Mouse (Mus musculus): ENCODE data around the gene Txndc11. TPM values are rescaled to one million over a fixed set of nuclear protein-coding genes. Genes with fewer than 3 reads are reported as not detected.
A peak's percentile ranks its signal among the peaks of the same experiment; 100 is the strongest.

Gene Txndc11
- polyA plus RNA-seq, 1 experiment from 2014 or later: 37.3 TPM

DNA sequence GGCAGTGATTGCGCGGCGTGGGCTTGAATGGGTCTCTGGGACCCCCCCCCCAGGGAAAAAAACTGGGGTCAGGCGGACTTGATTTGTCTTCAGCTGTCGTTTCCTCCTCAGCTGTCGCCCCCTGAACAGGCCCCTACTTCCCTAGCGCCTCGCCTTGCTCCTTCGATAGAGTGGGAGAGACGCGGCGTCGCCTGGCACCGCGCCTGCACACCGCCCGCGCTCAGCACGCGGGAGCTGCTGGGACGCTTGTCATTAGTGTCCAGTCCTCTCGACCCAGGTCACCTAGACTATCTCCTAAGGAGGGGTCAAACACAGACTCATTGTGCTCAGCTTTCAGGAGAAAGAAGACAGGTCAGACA lies 67.6 kb downstream of the Txndc11 start:
- no peaks in the 10 kb centered on the region for H3K27me3 ChIP-seq
- no peak for DNase-seq (ENCODE audit: low read depth, low spot score)
- POLR2A ChIA-PET: interaction anchor here (0.6 to 1.4 kb wide), 6 partner anchors 8 to 63 kb away, joined by 3 to 5 read pairs (median 4); no protein-coding TSS in a partner anchor
- ATAC-seq: no peak
- CTCF ChIA-PET: interaction anchor here (0.9 to 2.4 kb wide), 6 partner anchors 8 to 33 kb away, joined by 3 to 7 read pairs (median 4); no protein-coding TSS in a partner anchor
- TF ChIP-seq CTCF (IDR thresholded peaks at IDR 0.05): no peak
- in situ Hi-C loops (cut with MboI; ENCODE audit: low pct_unique_long_range_greater_than_20kb): no loop called here

DNA sequence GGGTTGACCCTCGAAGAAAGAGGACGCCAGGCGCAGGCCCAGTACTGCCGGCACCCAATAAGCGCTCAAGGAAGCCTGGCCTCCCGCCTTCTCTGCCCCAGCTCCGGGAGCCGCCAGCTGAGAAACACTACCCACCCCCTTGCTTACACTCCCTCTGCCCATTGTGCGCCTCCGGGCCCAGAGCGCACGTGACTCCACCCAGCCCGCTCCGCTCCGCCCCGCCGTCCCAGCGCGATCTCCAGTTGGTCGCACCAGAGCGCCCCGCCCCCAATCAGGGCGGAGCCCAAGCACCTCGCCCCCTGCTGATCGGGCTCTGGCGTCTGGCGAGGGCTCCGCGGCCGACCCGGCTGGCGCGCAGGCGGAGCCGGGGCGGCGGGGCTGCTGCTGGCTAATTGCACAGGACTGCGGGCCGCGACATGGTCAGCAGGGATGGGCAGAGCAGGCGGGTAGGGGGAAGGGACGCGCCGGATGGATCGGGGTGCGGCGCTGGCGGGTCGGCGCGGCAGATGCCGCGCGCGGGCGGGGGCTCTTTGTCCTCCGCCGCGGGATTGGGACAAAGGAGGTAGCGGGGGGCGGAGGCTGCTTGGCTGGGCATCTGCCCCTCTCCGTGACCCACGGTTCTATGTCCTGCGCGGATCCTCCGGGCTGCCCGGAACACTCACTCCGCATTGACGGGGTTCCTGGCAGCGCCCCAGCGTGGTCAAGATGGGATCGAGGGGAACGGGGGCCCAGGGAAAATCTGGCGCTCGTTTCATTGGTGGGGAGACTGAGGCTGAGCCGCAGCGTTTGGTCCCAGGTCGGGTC lies 68.2 kb downstream of the Txndc11 start, which contains the start of gene Litaf:
Gene Litaf, minus strand, starts transcription at position 129 of the 804 bp plus-strand sequence.
- TF ChIP-seq CTCF (IDR thresholded peaks at IDR 0.05): no peak
- CTCF ChIA-PET: interaction anchor here (0.9 to 2.4 kb wide), 7 partner anchors 8 to 32 kb away, joined by 3 to 7 read pairs (median 4); no protein-coding TSS in a partner anchor
- ATAC-seq (peak; percentile 66), DNase-seq (ENCODE audit: low read depth, low spot score) (peak; percentile 77)
- in situ Hi-C loops (cut with MboI; ENCODE audit: low pct_unique_long_range_greater_than_20kb): no loop called here
- POLR2A ChIA-PET: interaction anchor here (0.6 to 1.4 kb wide), 5 partner anchors 8 to 63 kb away, joined by 3 to 5 read pairs (median 3); no protein-coding TSS in a partner anchor
- no peaks in the 10 kb centered on the region for H3K27me3 ChIP-seq

DNA sequence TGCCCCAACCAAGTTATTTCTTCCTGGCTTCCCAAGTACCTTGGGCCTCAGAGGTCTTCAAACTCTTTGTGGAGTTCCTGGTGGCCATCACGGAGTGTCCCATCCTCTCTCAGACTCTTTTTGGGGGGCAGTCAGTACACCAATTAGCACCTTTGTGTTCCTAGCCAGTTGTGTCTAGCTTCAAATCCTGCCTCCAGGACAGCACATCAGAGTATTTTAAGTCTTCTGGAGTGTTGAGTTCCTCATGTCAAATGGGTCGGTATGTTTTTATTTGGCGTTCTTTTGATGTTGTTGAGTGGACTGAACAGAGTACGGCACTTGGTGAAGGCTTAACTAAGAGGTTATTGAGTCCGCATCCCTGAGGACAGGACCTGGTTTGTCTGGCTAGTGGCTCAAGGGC lies 69.0 kb downstream of the Txndc11 start:
- CTCF ChIA-PET: interaction anchor here (0.9 to 2.4 kb wide), 2 partner anchors 21 to 30 kb away, joined by 3 to 6 read pairs; no protein-coding TSS in a partner anchor
- in situ Hi-C loops (cut with MboI; ENCODE audit: low pct_unique_long_range_greater_than_20kb): no loop called here
- H3K27me3 ChIP-seq: no peaks in the 10 kb centered on the region
- TF ChIP-seq CTCF (IDR thresholded peaks at IDR 0.05): no peak
- ATAC-seq (no peak), DNase-seq (ENCODE audit: low read depth, low spot score) (no peak)
- POLR2A ChIA-PET: no interaction called here

DNA sequence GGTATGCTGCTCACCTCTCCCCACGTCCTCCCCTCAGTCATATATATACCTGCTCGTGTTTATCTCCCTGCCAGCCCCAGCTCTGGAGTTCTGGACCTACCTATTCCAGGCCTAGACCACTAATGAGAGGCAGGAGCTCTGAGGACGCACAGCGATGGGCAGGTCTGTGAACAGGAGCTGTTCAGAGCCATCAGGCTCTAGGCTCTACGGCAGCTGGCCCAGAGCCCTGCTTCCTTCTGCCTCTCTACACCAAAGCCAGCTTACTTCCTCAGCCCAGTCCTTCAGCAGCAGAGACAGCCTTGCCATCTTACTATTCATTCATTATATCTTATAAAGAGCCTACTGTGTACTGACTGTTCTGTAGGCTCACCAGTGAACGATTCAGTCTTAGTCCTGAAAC lies 69.7 kb downstream of the Txndc11 start:
- TF ChIP-seq CTCF (IDR thresholded peaks at IDR 0.05): no peak
- no peak for ATAC-seq
- in situ Hi-C loops (cut with MboI; ENCODE audit: low pct_unique_long_range_greater_than_20kb): no loop called here
- POLR2A ChIA-PET: no interaction called here
- H3K27me3 ChIP-seq: no peaks in the 10 kb centered on the region
- CTCF ChIA-PET: interaction anchor here (0.9 to 2.4 kb wide), 3 partner anchors 22 to 29 kb away, joined by 3 to 6 read pairs (median 5); no protein-coding TSS in a partner anchor
- DNase-seq (ENCODE audit: low read depth, low spot score): no peak

DNA sequence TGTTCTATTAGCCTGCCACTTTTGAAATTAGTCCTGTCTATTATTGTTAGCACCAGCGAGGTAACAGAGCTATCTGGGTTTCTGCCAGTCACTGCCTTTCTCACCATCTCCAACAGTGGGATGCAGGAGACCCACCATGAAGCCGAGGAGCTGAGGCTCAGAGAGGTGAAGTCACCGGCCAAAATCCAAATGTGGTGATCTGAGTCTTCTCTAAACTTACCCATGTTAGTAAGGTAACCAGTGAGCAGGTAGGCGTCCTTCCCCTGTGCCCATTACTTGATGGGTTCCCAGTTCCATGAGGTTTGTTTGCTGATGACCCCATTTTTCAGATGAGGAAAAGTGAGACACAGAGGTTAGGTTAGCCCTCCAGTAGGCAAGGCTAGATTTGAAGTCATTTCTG lies 70.1 kb downstream of the Txndc11 start:
- no peak for DNase-seq (ENCODE audit: low read depth, low spot score)
- in situ Hi-C loops (cut with MboI; ENCODE audit: low pct_unique_long_range_greater_than_20kb): no loop called here
- no peaks in the 10 kb centered on the region for H3K27me3 ChIP-seq
- ATAC-seq: no peak
- TF ChIP-seq CTCF (IDR thresholded peaks at IDR 0.05): no peak
- ChIA-PET POLR2A (no interaction called here), CTCF (interaction anchor here (1.3 to 2.4 kb wide), 2 partner anchors 22 to 28 kb away, joined by 5 to 6 read pairs; no protein-coding TSS in a partner anchor)

DNA sequence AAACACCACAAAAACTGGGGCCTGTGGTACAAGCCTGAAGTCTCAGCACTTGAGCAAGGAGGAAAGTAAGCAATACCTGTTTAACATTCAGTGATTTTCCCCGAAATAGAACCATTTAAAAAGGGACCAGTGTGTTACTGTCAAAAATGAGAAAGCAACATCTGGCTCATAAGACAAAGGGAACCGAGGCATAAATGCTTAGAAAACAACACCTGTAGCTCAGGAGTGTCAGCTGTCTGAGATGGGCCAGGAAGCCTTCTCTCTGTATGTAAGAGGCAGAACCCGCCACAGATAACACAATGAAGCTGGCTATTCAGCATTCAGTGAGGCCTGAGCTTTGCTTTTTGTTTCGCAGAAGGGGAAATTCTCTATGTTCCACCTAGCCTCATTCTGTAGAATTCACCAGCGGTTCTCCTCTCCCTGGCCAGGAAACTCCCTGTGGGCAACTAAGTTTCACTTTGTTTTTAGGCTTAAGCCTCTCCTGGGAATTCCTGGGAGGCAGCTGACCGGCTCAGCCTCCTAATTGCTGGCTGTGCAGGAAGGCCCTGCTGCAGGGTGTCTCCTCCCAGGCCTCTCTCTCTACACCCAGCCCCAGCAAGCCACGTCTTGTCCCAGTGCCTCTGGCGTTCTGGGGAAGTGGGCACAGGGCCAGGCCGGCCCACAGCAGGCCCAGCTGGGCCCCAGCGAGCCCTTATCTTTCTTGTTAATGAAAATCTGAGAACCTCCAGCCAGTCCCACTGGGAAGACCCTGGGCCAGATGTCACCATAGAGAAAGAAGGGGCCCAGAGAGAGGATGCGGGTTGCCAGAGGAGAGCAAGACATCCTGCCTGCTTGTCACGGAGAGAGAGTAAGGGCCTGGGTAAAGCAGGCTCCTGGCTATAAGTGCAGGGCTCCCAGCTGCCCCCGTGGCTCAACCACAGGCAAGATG lies 71.4 kb downstream of the Txndc11 start:
- peak; percentile 86 for ATAC-seq
- H3K27me3 ChIP-seq: no peaks in the 10 kb centered on the region
- POLR2A ChIA-PET: interaction anchor here (0.7 to 1.9 kb wide), 5 partner anchors 10 to 86 kb away, joined by 3 to 8 read pairs (median 3); no protein-coding TSS in a partner anchor
- peak; percentile 91 for DNase-seq (ENCODE audit: low read depth, low spot score)
- in situ Hi-C loops (cut with MboI; ENCODE audit: low pct_unique_long_range_greater_than_20kb): no loop called here
- TF ChIP-seq CTCF (IDR thresholded peaks at IDR 0.05): no peak
- CTCF ChIA-PET: interaction anchor here (0.8 to 1.3 kb wide), 2 partner anchors 24 to 27 kb away, joined by 3 to 5 read pairs; no protein-coding TSS in a partner anchor

DNA sequence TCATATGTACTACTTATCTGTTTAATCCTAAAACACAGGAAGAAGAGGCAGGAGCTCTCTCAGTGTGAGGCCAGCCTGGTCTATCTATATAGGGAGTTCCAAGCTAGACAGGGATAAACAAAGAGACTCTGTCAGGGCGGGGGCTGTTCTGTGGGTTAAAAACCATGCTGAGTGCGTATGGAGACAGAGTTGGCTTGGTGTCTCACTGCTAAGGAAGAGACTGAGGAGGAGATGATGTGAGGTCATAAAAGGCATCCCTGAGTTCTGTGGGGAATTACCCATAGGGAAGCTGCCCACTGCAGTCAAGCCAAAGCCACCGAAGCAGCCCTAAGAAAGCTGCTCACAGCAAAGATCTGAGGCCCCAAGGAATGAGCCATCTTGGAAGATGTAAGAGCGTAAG lies 73.8 kb downstream of the Txndc11 start, which contains the start of gene Snn:
Gene Snn, plus strand, starts transcription at position 301 of the 400 bp plus-strand sequence.
- ATAC-seq (no peak), DNase-seq (ENCODE audit: low read depth, low spot score) (no peak)
- ChIA-PET POLR2A (no interaction called here), CTCF (interaction anchor here (1.4 to 1.8 kb wide), 3 partner anchors 10 to 26 kb away, joined by 5 to 7 read pairs (median 6); no protein-coding TSS in a partner anchor)
- in situ Hi-C loops (cut with MboI; ENCODE audit: low pct_unique_long_range_greater_than_20kb): no loop called here
- no peak for TF ChIP-seq CTCF (IDR thresholded peaks at IDR 0.05)
- no peaks in the 10 kb centered on the region for H3K27me3 ChIP-seq

DNA sequence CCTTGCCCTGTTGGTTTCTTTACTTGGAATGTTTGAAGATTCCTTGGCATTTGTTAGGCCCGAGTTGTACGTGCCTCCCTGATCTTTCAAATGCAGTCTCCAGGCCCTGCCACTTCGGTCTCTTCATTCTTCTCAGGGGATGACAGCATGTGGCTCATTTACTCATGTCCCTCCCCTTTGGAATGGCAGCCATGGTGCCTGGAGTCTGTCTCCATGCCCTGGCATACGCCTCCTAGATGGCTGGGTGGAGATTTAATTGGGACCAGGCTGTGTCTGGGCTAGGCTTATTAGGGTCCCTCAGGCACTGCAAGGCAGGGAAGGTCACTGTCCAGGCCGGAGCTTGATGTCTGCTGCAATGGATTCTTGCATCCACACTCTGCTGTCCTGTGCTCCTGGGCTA lies 78.5 kb downstream of the Txndc11 start:
- ChIA-PET CTCF (no interaction called here), POLR2A (interaction anchor here (0.9 kb wide), 1 partner anchor 16 kb away, joined by 3 read pairs; no protein-coding TSS in a partner anchor)
- DNase-seq (ENCODE audit: low read depth, low spot score) (no peak), ATAC-seq (no peak)
- no peaks in the 10 kb centered on the region for H3K27me3 ChIP-seq
- in situ Hi-C loops (cut with MboI; ENCODE audit: low pct_unique_long_range_greater_than_20kb): no loop called here
- TF ChIP-seq CTCF (IDR thresholded peaks at IDR 0.05): no peak

DNA sequence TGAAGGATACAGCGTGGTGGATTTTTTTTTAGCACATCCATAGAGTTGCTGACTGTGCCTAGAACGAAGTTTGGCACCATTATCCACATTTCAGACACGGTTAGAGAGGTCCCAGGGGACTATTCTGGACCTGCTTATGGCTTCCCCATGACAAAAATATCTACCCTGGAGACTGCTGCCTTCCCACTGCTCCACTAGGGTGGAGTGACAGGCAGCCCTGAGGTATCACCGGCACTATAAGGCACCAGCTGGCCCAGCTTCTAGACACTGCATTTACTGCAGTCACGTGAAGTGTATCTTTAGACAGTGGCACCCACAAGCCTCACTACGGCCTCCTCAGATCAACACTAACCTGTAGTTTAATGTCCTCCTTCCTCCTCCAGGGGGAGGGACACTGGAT lies 79.6 kb downstream of the Txndc11 start:
- ATAC-seq: no peak
- ChIA-PET CTCF (no interaction called here), POLR2A (no interaction called here)
- no peak for TF ChIP-seq CTCF (IDR thresholded peaks at IDR 0.05)
- no peak for DNase-seq (ENCODE audit: low read depth, low spot score)
- H3K27me3 ChIP-seq: no peaks in the 10 kb centered on the region
- in situ Hi-C loops (cut with MboI; ENCODE audit: low pct_unique_long_range_greater_than_20kb): no loop called here

DNA sequence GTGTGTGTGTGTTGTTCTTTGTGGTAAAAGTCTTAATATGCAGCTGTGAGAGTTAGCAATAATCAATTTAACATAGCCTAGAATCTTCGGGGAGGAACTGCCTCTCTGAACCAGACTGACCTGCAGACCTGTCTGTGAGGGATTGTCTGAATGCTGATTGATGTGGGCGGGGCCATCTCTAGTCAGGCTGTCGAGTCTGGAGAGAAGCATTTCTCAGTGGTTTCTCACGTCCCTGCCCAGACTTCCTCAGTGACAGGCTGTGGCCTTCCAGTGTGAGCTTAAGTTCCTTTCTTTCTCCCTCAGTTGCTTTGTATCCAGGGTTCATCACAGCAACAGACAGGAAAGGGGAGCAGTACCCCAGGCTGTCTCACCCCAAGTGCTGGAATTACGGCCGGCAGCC lies 80.0 kb downstream of the Txndc11 start:
- DNase-seq (ENCODE audit: low read depth, low spot score) (no peak), ATAC-seq (no peak)
- in situ Hi-C loops (cut with MboI; ENCODE audit: low pct_unique_long_range_greater_than_20kb): no loop called here
- TF ChIP-seq CTCF (IDR thresholded peaks at IDR 0.05): no peak
- H3K27me3 ChIP-seq: no peaks in the 10 kb centered on the region
- ChIA-PET CTCF (no interaction called here), POLR2A (no interaction called here)

Data from Patski (cell line).